Mouse (Mus musculus) hindbrain, embryonic 11.5 days (tissue): Measurements from ENCODE around the gene Ube2b. TPM values are rescaled to one million over a fixed set of nuclear protein-coding genes. Genes with fewer than 3 reads are reported as not detected.
A peak's percentile ranks its signal among the peaks of the same experiment; 100 is the strongest.

Experiments used
- ATAC-seq: fragments of 200-750 bp; cut with Nextera tagmentation; 2 replicates; pipeline ENCODE4 v1.8.0; 2017; ENCODE audit warnings: mild to moderate bottlenecking, moderate TSS enrichment, moderate library complexity; ENCODE audit not compliant: low FRiP score
- DNase-seq: peaks from one replicate; pipeline ENCODE4 v3.0.0-alpha.2; 2015; ENCODE audit warnings: low spot score
- H3K27ac ChIP-seq: fragments of 300-500 bp; sonication (generic); 2 replicates; pipeline ENCODE4 v1.5.1; 2014; ENCODE audit warnings: mild to moderate bottlenecking, low read depth, low read length
- H3K27me3 ChIP-seq: fragments of 300-500 bp; sonication (generic); 2 replicates; pipeline ENCODE4 v1.6.1; 2014; ENCODE audit warnings: mild to moderate bottlenecking, low read length, moderate library complexity, mixed read lengths; ENCODE audit not compliant: control insufficient read depth, insufficient read depth
- H3K36me3 ChIP-seq: fragments of 300-500 bp; sonication (generic); 2 replicates; pipeline ENCODE4 v1.6.1; 2014; ENCODE audit warnings: mild to moderate bottlenecking, low read length, moderate library complexity, mixed read lengths; ENCODE audit not compliant: control insufficient read depth, insufficient read depth
- H3K4me1 ChIP-seq: fragments of 300-500 bp; sonication (generic); replicated peaks from 2 replicates; pipeline ENCODE4 v1.6.1; 2014; ENCODE audit warnings: low read length, mixed read lengths; ENCODE audit not compliant: control insufficient read depth, insufficient read depth
- H3K4me2 ChIP-seq: fragments of 300-500 bp; sonication (generic); replicated peaks from 2 replicates; pipeline ENCODE4 v1.6.1; 2014; ENCODE audit warnings: mild to moderate bottlenecking, low read depth, low read length
- H3K4me3 ChIP-seq: fragments of 300-500 bp; sonication (generic); 2 replicates; pipeline ENCODE4 v1.5.1; 2014; ENCODE audit warnings: low read depth, low read length
- H3K9ac ChIP-seq: fragments of 300-500 bp; sonication (generic); 2 replicates; pipeline ENCODE4 v1.6.1; 2014; ENCODE audit warnings: low read depth, low read length
- H3K9me3 ChIP-seq: fragments of 300-500 bp; sonication (generic); 2 replicates; pipeline ENCODE4 v1.6.1; 2016; ENCODE audit warnings: low read length; ENCODE audit not compliant: control insufficient read depth
- WGBS: fragments of 180-500 bp; shearing (Covaris S2); extraction: QIAGEN DNeasy Blood & Tissue Kit; methylation state at CpG from one replicate; pipeline ENCODE4 v1.1.7; 2014; 5-methylcytosine and 5-hydroxymethylcytosine counted together
- polyA plus RNA-seq: library from polyadenylated mRNA; unstranded; fragments of >200 nt; fragmentation: Nextera tagmentation; extraction: Ambion mirVana; gene quantifications from 2 replicates; pipeline ENCODE4 v1.2.1, GENCODE M21; 2014

Ube2b gene
- polyA plus RNA-seq, 1 experiment from 2014 or later = 205 TPM

DNA sequence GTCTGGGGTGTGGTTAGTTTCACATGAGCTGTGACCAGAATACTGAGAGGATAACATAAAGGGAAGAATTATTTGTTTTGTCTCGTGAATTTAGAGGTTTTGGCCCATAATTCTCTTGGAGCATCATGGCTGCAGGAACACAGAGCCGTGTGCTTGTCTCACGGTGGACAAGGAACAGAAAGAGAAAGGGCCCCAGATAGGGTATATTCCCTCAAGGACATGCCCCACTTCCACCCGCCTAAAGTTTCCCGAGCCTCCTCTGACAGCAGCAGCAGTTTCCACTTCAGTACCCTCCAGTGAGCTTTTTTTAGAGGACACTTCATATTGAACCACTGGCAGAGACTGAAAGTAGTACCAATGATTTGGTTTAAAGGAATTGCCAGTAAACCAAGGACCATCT is 11.0 kb upstream of the Ube2b start:
- Histone ChIP-seq H3K4me3 (no peak overlapping the region), H3K4me1 (no peaks in the 10 kb centered on the region), H3K9ac (no peak overlapping the region), H3K27me3 (no peaks in the 10 kb centered on the region), H3K9me3 (no peaks in the 10 kb centered on the region), H3K27ac (no peak overlapping the region), H3K36me3 (no peaks in the 10 kb centered on the region), H3K4me2 (no peak overlapping the region)
- no peak for DNase-seq
- no peak for ATAC-seq
- WGBS = 82% methylated on average over 5 of the region's 5 CpGs

DNA sequence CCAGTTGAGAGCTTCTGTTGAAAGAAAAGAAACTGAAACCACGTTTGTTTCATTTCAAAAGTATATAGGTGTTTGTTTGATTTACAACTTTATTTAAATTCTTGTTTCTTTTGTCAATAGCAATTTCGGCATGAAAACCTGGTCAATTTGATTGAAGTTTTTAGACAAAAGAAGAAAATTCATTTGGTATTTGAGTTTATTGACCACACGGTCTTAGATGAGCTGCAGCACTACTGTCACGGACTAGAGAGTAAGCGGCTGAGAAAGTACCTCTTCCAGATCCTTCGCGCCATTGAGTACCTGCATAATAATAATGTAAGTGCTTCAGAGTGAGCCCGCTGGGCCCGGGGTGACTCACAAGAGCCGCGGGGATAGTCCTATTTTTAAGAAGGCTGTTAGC is 10.4 kb upstream of the Ube2b start:
- ATAC-seq = no peak
- 91% methylated on average over 11 of the region's 11 CpGs for WGBS
- Histone ChIP-seq H3K27me3 (no peaks in the 10 kb centered on the region), H3K9me3 (no peaks in the 10 kb centered on the region), H3K27ac (no peak overlapping the region), H3K4me1 (no peaks in the 10 kb centered on the region), H3K36me3 (no peaks in the 10 kb centered on the region), H3K9ac (no peak overlapping the region), H3K4me3 (no peak overlapping the region), H3K4me2 (no peak overlapping the region)
- no peak for DNase-seq

DNA sequence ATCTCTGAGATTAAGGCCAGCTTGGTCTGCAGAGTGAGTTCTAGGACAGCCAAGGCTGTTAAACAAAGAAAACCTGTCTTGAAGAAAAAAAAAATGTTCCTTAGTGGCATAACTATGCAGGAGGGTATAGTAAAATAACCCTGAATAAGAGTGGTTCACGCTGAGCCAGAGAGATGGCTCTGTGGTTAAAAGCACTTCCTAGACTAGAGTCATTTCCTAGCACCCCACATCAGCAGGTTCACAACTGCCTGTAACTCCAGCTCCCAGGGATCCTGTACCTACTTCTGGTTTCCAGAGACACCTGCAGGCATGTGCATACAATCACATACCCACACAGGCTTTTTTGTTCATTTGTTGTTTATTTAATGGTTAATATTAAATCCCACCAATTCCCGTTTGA is 5.0 kb upstream of the Ube2b start:
- Histone ChIP-seq H3K27ac (no peak overlapping the region), H3K9me3 (no peaks in the 10 kb centered on the region), H3K9ac (no peak overlapping the region), H3K27me3 (no peaks in the 10 kb centered on the region), H3K4me1 (no peaks in the 10 kb centered on the region), H3K36me3 (no peaks in the 10 kb centered on the region), H3K4me3 (no peak overlapping the region), H3K4me2 (no peak overlapping the region)
- ATAC-seq = no peak
- 64% methylated on average over 2 of the region's 2 CpGs for WGBS
- no peak for DNase-seq

DNA sequence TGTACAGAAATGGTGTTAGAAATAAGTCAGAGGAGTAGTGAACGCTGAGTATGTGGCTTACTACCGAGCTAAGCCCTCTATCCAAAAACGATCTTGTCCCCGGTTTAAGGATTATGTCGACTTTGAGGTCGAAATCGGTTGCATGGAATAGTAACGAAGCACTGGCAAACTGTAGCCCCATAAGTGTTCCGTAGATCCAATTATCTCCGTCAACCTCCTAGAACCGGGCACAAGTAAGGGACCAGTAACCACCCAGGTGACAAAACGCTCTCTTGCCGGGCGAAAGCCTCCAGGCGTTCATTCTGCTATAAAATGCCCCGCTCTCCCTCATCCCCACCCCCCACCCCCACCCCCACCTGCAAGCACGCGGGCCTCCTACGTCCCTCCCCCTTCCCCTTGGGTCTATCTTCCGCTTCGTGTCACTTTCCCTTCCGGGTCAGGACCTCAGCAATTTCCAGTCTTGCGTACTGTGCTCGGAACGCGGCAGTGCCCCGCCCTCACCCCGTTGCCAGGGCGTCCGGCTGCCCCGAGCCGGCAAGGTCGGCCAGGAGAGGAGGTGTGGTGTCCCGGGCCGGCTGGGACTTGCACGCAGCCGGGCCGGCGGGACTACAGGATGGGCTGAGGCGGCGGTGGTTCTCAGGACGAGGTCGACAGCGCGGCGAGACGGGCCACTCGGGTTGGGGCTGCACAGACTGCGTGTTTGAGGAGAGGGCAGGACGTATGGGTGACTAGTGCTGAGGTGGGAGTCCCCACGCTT is 3.4 kb upstream of the Ube2b start, which contains the start of gene Cdkl3:
Cdkl3 (plus strand) TSS at position 450 of the 757 bp plus-strand sequence.
- ATAC-seq = peak; percentile 87
- whole genome bisulfite sequencing = under 1% methylated on average over 48 of the region's 51 CpGs

DNA sequence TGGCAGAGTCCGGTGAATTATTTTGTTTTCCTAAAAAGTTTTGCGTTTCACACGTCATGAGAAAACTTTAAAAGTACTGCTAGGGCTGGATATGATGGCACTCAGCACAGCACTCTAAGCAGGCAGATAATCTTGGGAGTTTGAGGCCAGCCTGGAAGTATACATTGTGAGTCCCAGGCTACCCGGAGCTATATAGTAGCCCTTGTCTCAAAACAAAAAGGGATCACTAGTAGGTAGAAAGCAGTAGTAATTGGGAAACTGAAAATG is 2.9 kb upstream of the Ube2b start:
- Histone ChIP-seq H3K4me3 (peak overlapping the region; percentile 75), H3K9ac (peak overlapping the region; percentile 59), H3K27ac (peak overlapping the region; percentile 59), H3K4me1 (0 out of 2 replicates have a peak, but pooled peaks cover 1% of the 10 kb centered on the region), H3K9me3 (no peaks in the 10 kb centered on the region), H3K27me3 (no peaks in the 10 kb centered on the region), H3K36me3 (no peaks in the 10 kb centered on the region), H3K4me2 (peak overlapping the region; percentile 66)
- DNase-seq (no peak), ATAC-seq (no peak)
- WGBS = 19% methylated on average over 4 of the region's 4 CpGs

More for the DNA sequence above, 3.4 kb upstream of the Ube2b start, which contains the start of gene Cdkl3:
- Histone ChIP-seq H3K4me1 (no peaks in the 10 kb centered on the region), H3K9ac (peak within 1 kb of the TSS; percentile 88), H3K27me3 (no peaks in the 10 kb centered on the region), H3K36me3 (no peaks in the 10 kb centered on the region), H3K4me3 (peak within 1 kb of the TSS; percentile 75), H3K4me2 (peak within 1 kb of the TSS; percentile 66), H3K9me3 (no peaks in the 10 kb centered on the region), H3K27ac (peak within 1 kb of the TSS; percentile 76)
- peak; percentile 93 for DNase-seq

DNA sequence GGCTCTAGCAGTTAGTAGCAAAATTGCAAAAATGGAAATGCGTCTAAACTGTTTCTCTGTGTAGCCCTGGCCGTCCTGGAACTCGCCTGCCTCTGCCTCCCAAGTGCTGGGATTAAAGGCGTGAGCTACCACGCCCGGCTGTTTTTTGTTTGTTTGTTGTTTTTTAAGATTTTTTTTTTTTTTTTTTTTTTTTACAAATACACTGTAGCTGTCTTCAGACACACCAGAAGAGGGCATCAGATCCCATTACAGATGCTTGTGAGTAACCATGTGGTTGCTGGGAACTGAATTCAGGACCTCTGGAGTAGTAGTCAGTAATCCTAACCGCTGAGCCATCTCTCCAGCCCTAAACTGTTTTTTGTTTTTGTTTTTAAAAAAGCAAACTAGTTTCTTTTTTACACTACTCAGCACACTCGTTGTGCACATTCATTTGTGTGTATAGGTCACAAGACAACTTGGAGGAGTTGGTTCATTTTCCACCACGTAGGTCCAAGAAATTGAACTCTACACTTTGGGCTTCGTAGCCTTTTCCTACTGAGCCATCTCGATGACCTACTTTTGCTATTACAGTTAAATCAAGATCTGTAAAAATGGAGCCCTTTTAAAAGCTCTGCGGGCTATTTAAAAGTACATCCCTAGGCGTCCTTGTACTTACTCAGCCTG is 2.4 kb upstream of the Ube2b start:
- ATAC-seq = no peak
- Histone ChIP-seq H3K9ac (peak overlapping the region; percentile 59; the same call in 1 of the 2 replicates), H3K27ac (no peak overlapping the region), H3K4me3 (peak overlapping the region; percentile 75), H3K36me3 (no peaks in the 10 kb centered on the region), H3K9me3 (no peaks in the 10 kb centered on the region), H3K4me1 (0 out of 2 replicates have a peak, but pooled peaks cover 3% of the 10 kb centered on the region), H3K4me2 (peak overlapping the region; percentile 66), H3K27me3 (no peaks in the 10 kb centered on the region)
- DNase-seq = no peak
- 81% methylated on average over 13 of the region's 13 CpGs for WGBS

DNA sequence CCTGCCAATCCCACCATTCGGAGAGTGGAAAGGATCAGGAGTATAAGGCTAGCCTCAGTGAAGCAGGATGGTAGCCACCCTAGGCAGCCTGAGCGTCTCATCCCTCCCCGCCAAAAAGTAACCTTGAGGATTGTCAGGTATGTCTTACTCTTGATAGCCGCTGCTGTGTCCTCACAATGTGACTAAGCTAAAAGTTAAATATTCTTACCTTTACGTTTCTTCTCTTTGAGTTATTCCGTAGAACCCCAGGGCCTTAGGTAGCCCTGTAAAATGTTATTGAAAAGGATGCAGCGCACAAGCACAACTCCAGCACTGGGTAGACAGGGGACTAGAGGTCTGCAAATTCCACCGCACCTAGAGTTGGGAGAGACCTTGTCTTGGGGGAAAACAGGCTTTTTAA is 1.3 kb upstream of the Ube2b start:
- DNase-seq (no peak), ATAC-seq (no peak)
- H3K4me2 ChIP-seq = no peak overlapping the region
- no peak overlapping the region for H3K4me3 ChIP-seq
- 94% methylated on average over 8 of the region's 8 CpGs for WGBS
- no peak overlapping the region for H3K9ac ChIP-seq
- no peaks in the 10 kb centered on the region for H3K27me3 ChIP-seq
- 0 out of 2 replicates have a peak, but pooled peaks cover 6% of the 10 kb centered on the region for H3K36me3 ChIP-seq
- H3K9me3 ChIP-seq = no peaks in the 10 kb centered on the region
- no peak overlapping the region for H3K27ac ChIP-seq
- 0 out of 2 replicates have a peak, but pooled peaks cover 3% of the 10 kb centered on the region for H3K4me1 ChIP-seq

DNA sequence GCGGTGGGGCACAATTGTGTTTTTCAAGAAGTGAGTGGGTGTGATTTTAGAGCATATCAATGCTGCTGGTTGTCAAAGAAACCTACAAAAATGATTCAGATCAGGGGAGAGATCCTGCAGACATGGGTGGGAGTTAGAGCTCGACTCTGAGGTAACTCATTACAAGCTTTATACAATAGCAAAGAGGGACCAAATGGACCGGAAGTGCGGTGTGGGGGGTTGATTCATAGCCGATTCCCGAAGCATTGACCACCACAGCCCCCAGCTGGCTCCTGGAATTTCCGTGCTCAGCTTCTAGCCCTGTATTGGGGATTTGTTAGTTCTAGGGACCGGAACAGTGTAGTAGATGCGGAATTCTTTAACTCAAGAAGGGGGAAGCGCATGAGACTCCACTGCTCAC is 779 bp upstream of the Ube2b start:
- Histone ChIP-seq H3K4me1 (0 out of 2 replicates have a peak, but pooled peaks cover 3% of the 10 kb centered on the region), H3K9me3 (no peaks in the 10 kb centered on the region), H3K9ac (no peak overlapping the region), H3K27ac (peak overlapping the region; percentile 24; the same call in 1 of the 2 replicates), H3K4me3 (no peak overlapping the region), H3K36me3 (0 out of 2 replicates have a peak, but pooled peaks cover 7% of the 10 kb centered on the region), H3K4me2 (no peak overlapping the region), H3K27me3 (no peaks in the 10 kb centered on the region)
- 78% methylated on average over 10 of the region's 10 CpGs for WGBS
- DNase-seq = no peak
- no peak for ATAC-seq
